In the genomic region with DNA sequence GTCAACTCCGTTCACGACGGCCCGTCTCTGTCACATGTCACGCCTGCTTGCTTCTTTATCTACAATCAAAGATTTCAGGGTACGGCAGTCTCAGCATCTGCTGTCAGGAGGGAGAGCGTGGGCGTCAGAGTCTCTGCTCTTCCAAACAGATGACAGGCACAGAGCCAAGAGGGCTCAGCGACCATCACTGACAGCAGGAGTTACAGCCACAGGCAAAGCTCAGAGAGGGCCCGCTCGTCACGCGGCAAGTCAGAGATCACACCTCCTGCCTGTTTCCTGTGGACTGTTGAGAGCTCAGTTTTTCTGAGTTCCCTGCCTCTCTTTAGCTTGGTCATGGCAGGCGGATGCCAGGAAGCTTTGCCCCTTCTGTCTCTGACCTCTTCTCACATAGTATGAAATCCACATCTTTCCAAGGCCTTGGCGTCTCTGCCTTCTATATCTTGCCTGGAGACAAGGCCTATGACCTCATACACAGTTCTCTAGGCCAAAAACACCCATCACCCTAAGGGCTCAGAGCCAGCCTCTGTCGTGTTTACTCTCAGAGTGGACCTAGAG, we compare ENCODE assay signal across 8 mouse cellular contexts. TPM values are rescaled to one million over a fixed set of nuclear protein-coding genes. Genes with fewer than 3 reads are reported as not detected.
DNase-seq lines count a peak whose midpoint lies in the region; ATAC-seq lines count a peak whose summit lies in the region.

No protein-coding gene starts in this region.

- H3K4me1 ChIP-seq in forebrain, embryonic 13.5 days = peaks cover 30% of the 10 kb centered on the region
- H3K4me1 ChIP-seq in forebrain, embryonic 11.5 days (replicated peaks; ENCODE audit: control insufficient read depth, insufficient read depth, low read length) = no peaks in the 10 kb centered on the region
- peaks cover 62% of the 10 kb centered on the region for H3K4me1 ChIP-seq in heart, embryonic 12.5 days (replicated peaks)
- peaks cover 51% of the 10 kb centered on the region for H3K4me1 ChIP-seq in liver, embryonic 15.5 days (replicated peaks)

- no peak overlapping the region for H3K9ac ChIP-seq in forebrain, embryonic 13.5 days
- no peak overlapping the region for H3K9ac ChIP-seq in forebrain, embryonic 11.5 days (ENCODE audit: low read length)
- H3K9ac ChIP-seq in heart, embryonic 12.5 days = peak overlapping the region; percentile 21; the same call in 1 of the 2 replicates
- H3K9ac ChIP-seq in liver, embryonic 15.5 days = no peak overlapping the region

- H3K36me3 ChIP-seq in forebrain, embryonic 13.5 days (ENCODE audit: poor library complexity, severe bottlenecking) = no peaks in the 10 kb centered on the region
- H3K36me3 ChIP-seq in forebrain, embryonic 11.5 days (ENCODE audit: control insufficient read depth, insufficient read depth, low read length) = no peaks in the 10 kb centered on the region
- H3K36me3 ChIP-seq in heart, embryonic 12.5 days = peaks cover 15% of the 10 kb centered on the region
- H3K36me3 ChIP-seq in liver, embryonic 15.5 days (replicated peaks) = peaks cover 13% of the 10 kb centered on the region

- WGBS in forebrain, embryonic 13.5 days = 71% methylated on average over 16 of the region's 16 CpGs
- 86% methylated on average over 16 of the region's 16 CpGs for WGBS in forebrain, embryonic 11.5 days
- 11% methylated on average over 16 of the region's 16 CpGs for WGBS in heart, embryonic 12.5 days
- WGBS in liver, embryonic 15.5 days (ENCODE audit: insufficient replicate concordance) = 41% methylated on average over 16 of the region's 16 CpGs

- H3K9me3 ChIP-seq in forebrain, embryonic 13.5 days (replicated peaks) = no peaks in the 10 kb centered on the region
- H3K9me3 ChIP-seq in forebrain, embryonic 11.5 days (ENCODE audit: control insufficient read depth, low read length) = no peaks in the 10 kb centered on the region
- H3K9me3 ChIP-seq in heart, embryonic 12.5 days (replicated peaks) = 0 out of 2 replicates have a peak, but pooled peaks cover 2% of the 10 kb centered on the region
- no peaks in the 10 kb centered on the region for H3K9me3 ChIP-seq in liver, embryonic 15.5 days (replicated peaks)

- peak; percentile 75 for ATAC-seq in forebrain, embryonic 13.5 days
- no peak for ATAC-seq in forebrain, embryonic 11.5 days (replicated peaks; ENCODE audit: low FRiP score)
- peak; percentile 71 for ATAC-seq in heart, embryonic 12.5 days (ENCODE audit: insufficient number of reproducible peaks, low FRiP score)
- ATAC-seq in liver, embryonic 15.5 days (ENCODE audit: insufficient read depth) = peak; percentile 48
- peak; percentile 25; the same call in 1 of the 2 replicates for ATAC-seq in neutrophil, adult 5-6 weeks (ENCODE audit: extremely low read depth, insufficient number of reproducible peaks, low FRiP score, poor library complexity, severe bottlenecking)

- H3K4me2 ChIP-seq in forebrain, embryonic 13.5 days = no peak overlapping the region
- H3K4me2 ChIP-seq in forebrain, embryonic 11.5 days (ENCODE audit: low read depth, low read length, severe bottlenecking) = no peak overlapping the region
- peak overlapping the region; percentile 46 for H3K4me2 ChIP-seq in heart, embryonic 12.5 days
- no peak overlapping the region for H3K4me2 ChIP-seq in liver, embryonic 15.5 days

- H3K27me3 ChIP-seq in forebrain, embryonic 13.5 days = no peaks in the 10 kb centered on the region
- no peaks in the 10 kb centered on the region for H3K27me3 ChIP-seq in forebrain, embryonic 11.5 days (ENCODE audit: control insufficient read depth, insufficient read depth, low read length)
- no peaks in the 10 kb centered on the region for H3K27me3 ChIP-seq in heart, embryonic 12.5 days (replicated peaks)
- H3K27me3 ChIP-seq in liver, embryonic 15.5 days = no peaks in the 10 kb centered on the region

- peak overlapping the region; percentile 79 for H3K27ac ChIP-seq in forebrain, embryonic 13.5 days
- no peak overlapping the region for H3K27ac ChIP-seq in forebrain, embryonic 11.5 days (ENCODE audit: low read depth, low read length)
- peak overlapping the region; percentile 97 for H3K27ac ChIP-seq in heart, embryonic 12.5 days (ENCODE audit: poor library complexity, severe bottlenecking)
- H3K27ac ChIP-seq in liver, embryonic 15.5 days (replicated peaks) = peak overlapping the region; percentile 48; the same call in 1 of the 2 replicates

- no peak for DNase-seq in forebrain, embryonic 11.5 days (ENCODE audit: low spot score)
- DNase-seq in adrenal gland, adult 2 months = peak; percentile 63
- peak; percentile 71 to 83 for DNase-seq in kidney, postnatal 25 days
- DNase-seq in spleen, postnatal 10 days (ENCODE audit: low spot score in 2 of 2) = no peak

- H3K4me3 ChIP-seq in forebrain, embryonic 13.5 days = no peak overlapping the region
- H3K4me3 ChIP-seq in forebrain, embryonic 11.5 days (ENCODE audit: low read depth, low read length) = no peak overlapping the region
- no peak overlapping the region for H3K4me3 ChIP-seq in heart, embryonic 12.5 days
- no peak overlapping the region for H3K4me3 ChIP-seq in liver, embryonic 15.5 days (replicated peaks)

RNA-seq across cellular contexts. Expression of a gene that starts 25.7 kb away (rescaled TPM):
- 2.0 TPM in 2 replicates for polyA plus RNA-seq in forebrain, embryonic 13.5 days (2015; fragmentation: Nextera tagmentation; extraction: Ambion mirVana)
- 4.1 and 6.1 TPM in 2 replicates for polyA plus RNA-seq in forebrain, embryonic 11.5 days (2014; fragmentation: Nextera tagmentation; extraction: Ambion mirVana)
- total RNA-seq in adrenal gland, adult 2 months (2021) = 10 to 100 TPM; 12.3 to 15.1 TPM
- 7.4 and 8.9 TPM in 2 replicates for polyA plus RNA-seq in adrenal gland, adult 2 months (2012; rRNA removed)
- polyA plus RNA-seq in heart, embryonic 12.5 days (2016; fragmentation: Nextera tagmentation; extraction: Ambion mirVana) = 9.9 and 10.3 TPM in 2 replicates
- polyA plus RNA-seq in liver, embryonic 15.5 days (2015; fragmentation: Nextera tagmentation; extraction: Ambion mirVana) = 7.1 and 8.1 TPM in 2 replicates
- total RNA-seq in neutrophil, adult 5-6 weeks (2017) = 196 and 218 TPM in 2 replicates

Comparison
In these comparisons a context has a peak if more than half of its experiments do, and no peak if none do; other contexts are left out.
1. DNase-seq: peak in adrenal gland, adult 2 months (single experiment) and kidney, postnatal 25 days (2 of 2); none in forebrain, embryonic 11.5 days (single experiment) and spleen, postnatal 10 days (0 of 2).